Mouse (Mus musculus): ENCODE measurements around the gene Lhfpl3.
A peak's percentile ranks its signal among the peaks of the same experiment; 100 is the strongest.

Lhfpl3 gene

GRCm38 (mm10) chr5:23153210-23153609, 407.4 kb downstream of the Lhfpl3 start:
- DNase-seq (ENCODE audit: low spot score in 2 of 2), result no peak

GRCm38 (mm10) chr5:23154439-23154838, 408.6 kb downstream of the Lhfpl3 start:
- DNase-seq (ENCODE audit: low spot score in 2 of 2), result no peak

DNA sequence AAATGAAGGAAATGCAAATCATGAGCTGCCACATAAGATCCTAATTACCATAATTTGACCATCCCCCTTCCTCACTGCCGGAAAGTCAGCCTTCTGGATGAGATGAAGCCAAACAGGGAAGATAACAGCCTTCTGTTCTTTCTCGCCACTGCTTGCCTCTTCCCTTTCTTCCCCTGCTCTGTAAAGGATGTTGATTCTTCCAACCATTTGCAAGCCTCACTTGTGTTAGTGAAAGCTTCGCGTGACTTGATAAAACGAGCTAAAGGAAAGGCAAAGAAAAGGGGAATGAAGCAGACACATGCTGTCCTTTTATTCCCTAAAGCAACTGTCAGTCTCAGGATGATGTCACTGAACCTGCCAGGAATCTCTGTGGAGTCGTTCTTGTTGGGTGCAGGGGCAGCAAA, 420.1 kb downstream of the Lhfpl3 start:
- no peak for DNase-seq (ENCODE audit: low spot score in 2 of 2)

DNA sequence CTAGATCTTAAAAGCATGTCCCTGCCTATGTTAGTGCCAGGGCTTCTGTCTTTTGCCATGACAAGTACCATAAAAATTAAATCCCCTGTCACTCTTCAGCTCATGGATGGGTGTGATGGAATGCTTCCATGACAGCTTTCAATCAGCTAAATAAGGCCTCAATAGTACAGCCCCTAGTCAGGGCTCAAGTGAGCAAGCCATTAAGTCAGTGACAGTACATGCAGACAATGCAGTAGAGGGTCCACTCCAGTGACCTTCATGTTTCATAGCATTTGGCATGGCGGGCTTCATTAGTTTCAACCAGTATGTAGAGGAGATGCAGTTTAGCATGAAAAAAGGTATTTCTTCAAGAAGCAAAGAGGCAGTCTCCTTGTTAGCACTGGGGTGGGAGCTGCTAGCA, 420.8 kb downstream of the Lhfpl3 start:
- no peak for DNase-seq (ENCODE audit: low spot score in 2 of 2)

GRCm38 (mm10) chr5:23189633-23190032, 443.8 kb downstream of the Lhfpl3 start:
- no peak for DNase-seq (ENCODE audit: low spot score in 2 of 2)

DNA sequence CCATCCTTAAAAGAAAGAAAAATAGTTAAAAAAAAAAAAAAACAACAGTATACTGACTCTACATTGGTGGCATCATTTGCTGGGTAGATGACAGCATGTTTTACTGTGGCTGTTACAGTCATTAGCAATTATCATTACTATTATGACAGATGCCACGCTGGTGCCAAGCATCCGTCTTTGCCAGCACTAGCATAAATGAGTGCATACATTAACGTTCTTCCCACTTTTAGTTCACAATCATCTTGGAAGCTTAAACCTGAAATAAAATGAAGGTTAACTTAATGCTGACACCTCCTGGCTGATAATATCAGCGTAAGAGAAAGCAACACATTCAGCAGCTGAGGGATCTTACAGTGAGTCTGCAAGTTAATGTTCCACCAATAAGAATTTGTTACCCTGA, 451.0 kb downstream of the Lhfpl3 start:
- DNase-seq (ENCODE audit: low spot score in 2 of 2), result no peak

DNA sequence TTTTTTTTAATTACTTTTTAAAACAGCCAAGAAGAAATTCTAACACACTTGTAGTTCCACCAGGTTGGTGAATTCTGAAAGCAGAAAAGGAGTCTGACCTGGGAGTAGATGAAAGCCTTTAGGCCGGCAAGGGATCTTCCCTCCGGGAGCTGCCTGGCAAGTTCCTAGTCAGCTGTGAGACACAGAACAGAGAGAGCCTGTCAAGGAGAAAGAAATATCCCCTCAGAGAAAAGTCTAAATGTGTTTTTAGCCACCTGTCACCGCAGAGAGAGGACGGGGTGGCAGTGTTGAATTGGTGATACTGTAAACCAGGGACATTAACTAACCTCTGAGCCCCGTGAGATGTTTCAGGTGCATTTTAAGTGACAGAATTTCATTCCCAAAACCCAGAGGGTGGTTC, 467.2 kb downstream of the Lhfpl3 start:
- DNase-seq (ENCODE audit: low spot score in 2 of 2), result no peak

GRCm38 (mm10) chr5:23214646-23215045, 468.8 kb downstream of the Lhfpl3 start:
- no peak for DNase-seq (ENCODE audit: low spot score in 2 of 2)

GRCm38 (mm10) chr5:23219655-23220054, 473.8 kb downstream of the Lhfpl3 start:
- no peak for DNase-seq (ENCODE audit: low spot score in 2 of 2)

- DNase-seq (ENCODE audit: low spot score in 2 of 2), result peak in 1 of 2 experiments; percentile 12
These were observed 479.1 kb downstream of the Lhfpl3 start for GRCm38 (mm10) chr5:23224759-23225536.

- no peak for DNase-seq (ENCODE audit: low spot score in 2 of 2)
These were observed 479.8 kb downstream of the Lhfpl3 start for GRCm38 (mm10) chr5:23225621-23226020.

DNA sequence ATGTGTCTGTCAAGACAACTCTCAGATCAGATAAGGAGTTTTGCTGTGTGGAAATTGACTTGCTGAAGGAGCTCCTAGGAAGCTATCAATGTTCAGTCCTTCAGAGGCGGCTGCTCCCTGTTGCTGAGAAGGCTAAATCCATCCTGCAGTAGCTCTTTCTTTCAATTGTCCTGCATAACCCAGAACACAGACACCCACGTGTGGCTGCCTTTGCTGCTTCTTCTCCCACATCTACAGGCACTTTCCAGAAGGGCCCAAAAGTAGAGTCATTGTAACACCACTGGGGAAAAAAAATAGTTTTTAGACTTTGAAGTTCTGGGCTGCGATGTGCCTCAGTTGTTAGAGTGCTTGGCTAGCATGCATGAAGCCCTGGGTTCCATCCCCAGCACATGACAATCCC, 480.9 kb downstream of the Lhfpl3 start:
- no peak for DNase-seq (ENCODE audit: low spot score in 2 of 2)

DNA sequence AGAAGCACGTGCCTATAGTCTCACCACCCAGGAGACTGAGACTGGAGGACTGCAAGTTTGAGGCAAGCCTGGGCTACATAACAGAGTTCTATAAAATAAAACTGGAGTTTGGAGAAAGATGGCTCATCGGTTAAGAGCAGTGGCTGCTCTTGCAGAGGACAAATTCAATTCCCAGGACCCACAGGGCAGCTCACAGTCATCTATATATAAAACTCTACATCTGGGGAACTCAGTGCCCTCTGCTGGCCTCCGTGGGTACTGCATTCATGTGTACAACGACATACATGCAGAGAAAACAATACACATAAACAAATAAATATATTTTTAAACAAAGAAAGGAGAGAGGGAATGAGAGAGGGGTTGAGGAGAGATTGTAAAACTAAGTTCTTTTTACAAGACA, 501.1 kb downstream of the Lhfpl3 start:
- DNase-seq (ENCODE audit: low spot score in 2 of 2), result peak; percentile 23 to 52

DNA sequence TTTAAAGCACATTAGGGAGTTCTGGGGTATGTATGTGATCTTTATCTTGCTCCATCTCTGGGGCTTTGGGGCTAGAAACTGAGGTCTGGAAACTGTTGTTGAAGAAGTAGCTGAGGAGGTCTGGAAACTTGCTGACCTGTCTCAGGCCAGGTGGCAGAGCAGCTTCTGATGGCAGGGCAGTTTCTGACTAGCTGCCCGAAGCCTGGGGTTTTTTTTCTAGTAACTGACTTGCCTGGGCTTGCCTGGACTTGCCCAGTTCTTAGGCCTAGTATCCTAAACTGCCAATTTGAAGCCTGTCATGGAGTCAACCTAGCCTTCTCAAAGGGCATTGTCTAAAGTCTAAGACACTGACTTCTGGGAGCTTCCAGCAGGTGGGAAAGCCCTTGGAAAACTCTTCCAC, 501.9 kb downstream of the Lhfpl3 start:
- no peak for DNase-seq (ENCODE audit: low spot score in 2 of 2)

- no peak for DNase-seq (ENCODE audit: low spot score in 2 of 2)
These were observed 502.4 kb downstream of the Lhfpl3 start for GRCm38 (mm10) chr5:23248303-23248702.

DNA sequence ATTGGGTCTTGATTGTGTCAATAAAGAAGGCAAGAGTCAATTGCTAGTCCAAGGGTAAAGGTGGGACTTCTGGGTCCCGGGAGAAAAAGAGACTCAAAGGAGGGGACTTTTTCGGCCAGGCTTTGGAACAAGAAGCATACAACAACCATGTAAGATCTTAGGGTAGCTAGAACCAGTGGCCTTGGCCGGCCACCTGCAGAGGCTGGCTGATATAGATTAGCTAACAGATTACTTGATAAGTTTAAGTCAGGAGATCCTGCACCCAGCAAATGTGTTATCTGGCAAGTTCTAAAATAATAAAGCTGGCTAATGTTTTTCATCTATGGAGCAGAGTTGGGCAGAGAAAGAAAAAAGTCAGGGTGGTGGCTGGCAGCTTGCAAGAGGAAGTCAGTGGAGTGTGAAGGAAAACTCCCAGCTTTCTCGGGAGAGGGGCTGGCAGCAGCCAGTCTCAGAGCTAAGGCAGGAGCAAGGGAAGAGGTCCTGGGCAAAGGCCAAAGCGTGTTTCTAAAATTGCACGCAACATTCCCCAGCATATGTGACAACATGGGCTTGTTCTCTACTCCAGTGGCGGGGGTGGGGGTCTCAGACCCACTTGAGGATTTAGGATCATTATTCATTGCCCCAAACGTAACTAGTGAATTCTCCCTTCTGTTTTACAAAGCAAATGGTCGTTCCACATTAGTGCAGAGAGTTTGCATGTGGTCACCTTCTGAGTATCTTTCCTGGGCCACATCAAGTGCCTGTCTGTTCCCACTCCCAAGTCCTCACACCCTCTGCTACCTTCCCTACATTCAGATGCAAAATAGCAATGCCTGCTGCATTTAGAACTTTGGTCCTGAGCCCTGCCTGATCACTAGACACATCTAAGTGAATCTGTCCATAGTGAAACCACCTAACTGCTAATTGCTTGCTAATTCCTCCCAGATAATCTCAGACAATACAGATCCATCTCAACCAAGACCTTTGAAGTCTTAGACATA, 504.3 kb downstream of the Lhfpl3 start:
- DNase-seq (ENCODE audit: low spot score in 2 of 2), result no peak

- DNase-seq (ENCODE audit: low spot score in 2 of 2), result peak; percentile 21 to 62
These were observed 505.8 kb downstream of the Lhfpl3 start for GRCm38 (mm10) chr5:23251462-23252224.

DNA sequence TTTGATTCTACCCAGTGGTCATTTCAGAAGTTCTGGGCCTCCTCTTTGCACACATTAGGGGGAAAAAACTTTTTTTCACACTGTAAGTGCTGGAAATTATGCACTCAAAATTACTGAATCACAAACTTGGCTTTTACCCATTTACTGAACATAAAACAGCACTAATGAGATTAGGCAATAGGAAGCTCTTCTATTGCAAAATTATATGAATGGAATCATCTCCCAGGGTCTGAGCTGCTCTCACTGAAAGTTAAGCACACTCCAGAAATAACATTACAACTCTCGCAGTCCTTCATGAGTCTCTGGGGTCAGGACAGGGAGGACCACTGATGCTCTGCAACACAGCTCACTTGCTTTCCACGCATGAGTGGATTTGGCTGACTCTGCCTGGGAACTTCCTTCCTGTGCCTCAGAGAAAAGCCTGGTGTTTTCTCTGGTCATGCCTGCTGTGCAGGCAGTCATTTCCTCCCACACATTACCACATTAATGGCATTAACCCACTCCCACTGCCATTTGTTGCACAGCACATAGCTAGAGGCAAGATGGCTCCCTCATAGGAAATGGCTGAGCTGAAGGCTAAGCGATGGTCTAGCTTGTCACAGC, 510.1 kb downstream of the Lhfpl3 start:
- peak in 1 of 2 experiments; percentile 4 for DNase-seq (ENCODE audit: low spot score in 2 of 2)

- no peak for DNase-seq (ENCODE audit: low spot score in 2 of 2)
These were observed 527.5 kb downstream of the Lhfpl3 start for GRCm38 (mm10) chr5:23273309-23273708.

- no peak for DNase-seq (ENCODE audit: low spot score in 2 of 2)
These were observed 533.5 kb downstream of the Lhfpl3 start for GRCm38 (mm10) chr5:23279364-23279763.

GRCm38 (mm10) chr5:23284884-23285283, 539.0 kb downstream of the Lhfpl3 start:
- DNase-seq (ENCODE audit: low spot score in 2 of 2), result no peak

DNA sequence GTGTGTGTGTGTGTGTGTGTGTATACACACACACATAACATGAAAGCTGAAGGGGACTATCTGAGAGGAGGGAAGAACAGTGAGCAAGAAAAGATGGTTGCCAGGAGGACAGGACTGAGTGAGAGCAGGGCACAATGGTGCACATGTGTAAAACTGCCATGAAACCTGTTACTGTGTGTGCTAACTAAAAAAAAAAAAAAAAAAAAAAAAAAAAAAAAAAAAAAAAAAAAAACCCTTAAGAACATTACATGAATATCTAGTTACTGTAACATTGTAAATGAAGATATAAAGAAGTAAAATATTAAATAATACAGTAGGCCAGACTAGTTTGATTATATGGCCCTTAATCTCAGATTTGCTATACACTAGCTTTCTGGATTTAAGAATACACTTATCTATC, 543.3 kb downstream of the Lhfpl3 start:
- DNase-seq (ENCODE audit: low spot score in 2 of 2), result no peak
